Mouse (Mus musculus) thymus, postnatal 25 days (tissue): ENCODE results near the gene Prss22.
A peak's percentile ranks its signal among the peaks of the same experiment; 100 is the strongest.

Experiments
- DNase-seq: peaks from one replicate; pipeline ENCODE4 v3.0.0; 2022

Gene Prss22

GRCm38 (mm10) chr17:23997901-23998300 is at the start of gene Prss22:
TSS of gene Prss22 (minus strand) at chr17:23998100.
- DNase-seq, result no peak

- no peak for DNase-seq
Observed at GRCm38 (mm10) chr17:24046026-24046425, 48.1 kb upstream of the Prss22 start.

- no peak for DNase-seq
Observed at GRCm38 (mm10) chr17:24045608-24046007, 47.7 kb upstream of the Prss22 start.

DNA sequence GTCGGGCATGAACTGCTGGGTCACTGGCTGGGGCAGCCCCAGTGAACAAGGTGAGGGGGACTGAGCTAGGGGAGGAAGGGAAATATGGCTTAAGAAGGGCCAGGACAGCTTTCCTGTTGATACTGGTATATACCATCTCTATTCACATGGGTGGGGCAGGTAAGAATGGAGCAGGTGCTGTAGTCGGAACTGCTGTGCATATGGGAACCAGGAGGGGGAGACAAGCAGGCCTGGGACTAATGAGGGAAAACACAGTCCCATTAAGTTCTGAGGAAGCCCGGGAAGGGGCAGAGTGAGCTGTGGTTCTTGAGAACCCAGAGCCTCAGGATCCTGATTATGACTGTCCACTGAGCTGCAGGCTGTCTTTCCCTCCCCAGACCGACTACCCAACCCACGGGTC is 46.6 kb upstream of the Prss22 start:
- no peak for DNase-seq

- DNase-seq, result no peak
Observed at GRCm38 (mm10) chr17:24037844-24038243, 39.9 kb upstream of the Prss22 start, which contains the start of gene Prss27. TSS of gene Prss27 (plus strand) at chr17:24038144.

DNA sequence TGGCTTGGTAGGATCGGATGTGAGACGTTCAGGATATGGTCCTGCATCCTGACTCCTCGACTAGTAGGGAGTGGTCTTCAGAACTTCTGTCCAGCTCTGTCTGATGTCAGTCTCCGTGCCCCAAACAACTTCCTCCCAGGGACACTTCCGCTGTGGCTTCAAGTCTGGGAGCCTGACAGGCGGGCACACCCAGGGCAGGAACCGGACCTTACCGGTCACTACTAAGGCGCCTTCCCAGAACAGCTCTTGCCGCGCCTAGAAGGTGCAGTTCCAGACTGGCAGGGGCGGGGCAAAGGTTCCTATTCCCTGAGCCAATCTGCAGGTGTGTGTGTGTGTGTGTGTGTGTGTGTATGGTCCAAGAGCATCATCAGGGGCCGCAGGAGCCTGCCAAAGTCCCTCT is 39.5 kb upstream of the Prss22 start:
- DNase-seq, result no peak

DNA sequence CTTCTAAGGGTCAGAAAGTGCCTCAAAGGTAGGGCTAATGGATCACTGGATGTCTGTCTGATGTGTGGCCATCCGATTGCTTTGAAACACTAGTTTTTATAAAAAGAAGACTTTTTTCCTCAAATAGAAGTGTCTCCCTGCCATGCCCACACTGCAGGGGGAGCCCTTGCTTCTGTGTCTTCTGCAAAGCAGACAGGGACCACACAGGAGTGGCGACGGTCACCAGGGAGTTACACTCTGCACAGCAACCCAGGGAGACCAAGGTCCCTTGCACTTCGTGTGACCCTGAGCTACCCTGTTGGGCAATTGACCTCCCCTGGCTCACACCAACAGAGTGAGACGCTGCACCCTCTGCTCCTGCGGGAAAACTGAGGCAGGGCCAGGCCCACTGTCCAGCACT is 39.1 kb upstream of the Prss22 start:
- no peak for DNase-seq

GRCm38 (mm10) chr17:24035087-24035486 is 37.2 kb upstream of the Prss22 start:
- no peak for DNase-seq

GRCm38 (mm10) chr17:24030551-24030950 is 32.7 kb upstream of the Prss22 start:
- DNase-seq, result no peak

GRCm38 (mm10) chr17:24029477-24029876 is 31.6 kb upstream of the Prss22 start:
- no peak for DNase-seq

DNA sequence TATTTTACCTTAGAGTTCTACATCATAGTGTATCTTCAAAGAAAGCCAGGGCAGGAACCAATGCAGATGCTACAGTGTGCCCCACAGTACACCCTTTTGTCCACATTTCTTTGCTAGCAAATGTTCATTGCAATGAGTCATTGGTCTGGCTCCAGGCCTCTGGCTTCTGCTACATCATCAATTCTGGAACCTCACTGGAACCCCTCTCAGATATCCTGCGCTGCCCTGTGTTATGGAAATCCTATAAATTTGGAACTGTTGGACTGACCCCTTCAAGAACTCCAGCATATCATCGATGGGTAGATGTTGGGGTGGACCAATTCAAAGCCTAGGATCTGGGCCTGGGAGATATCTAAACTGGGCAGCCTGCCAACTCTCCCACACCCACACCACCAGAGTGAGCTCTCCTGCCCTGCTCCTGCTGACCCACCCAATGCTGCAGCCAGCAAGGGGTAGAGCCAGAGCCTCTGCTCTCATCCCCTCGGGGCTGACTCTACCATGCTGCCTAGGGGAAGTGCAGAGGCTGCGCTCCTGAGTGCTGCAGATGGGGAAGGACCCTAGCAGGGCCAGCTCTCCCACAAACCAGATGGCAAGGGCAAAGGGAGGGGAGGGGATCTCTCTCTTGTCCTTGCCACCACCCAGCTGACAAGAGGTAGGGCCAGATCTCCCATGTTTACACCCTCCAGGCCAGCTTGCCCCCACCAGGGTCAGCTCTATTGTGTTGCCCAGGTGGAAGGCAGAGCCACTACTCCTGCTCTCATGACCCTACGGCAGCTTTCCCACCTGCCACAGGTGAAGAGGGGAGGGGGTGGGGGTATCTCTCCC is 23.7 kb upstream of the Prss22 start:
- DNase-seq, result no peak

DNA sequence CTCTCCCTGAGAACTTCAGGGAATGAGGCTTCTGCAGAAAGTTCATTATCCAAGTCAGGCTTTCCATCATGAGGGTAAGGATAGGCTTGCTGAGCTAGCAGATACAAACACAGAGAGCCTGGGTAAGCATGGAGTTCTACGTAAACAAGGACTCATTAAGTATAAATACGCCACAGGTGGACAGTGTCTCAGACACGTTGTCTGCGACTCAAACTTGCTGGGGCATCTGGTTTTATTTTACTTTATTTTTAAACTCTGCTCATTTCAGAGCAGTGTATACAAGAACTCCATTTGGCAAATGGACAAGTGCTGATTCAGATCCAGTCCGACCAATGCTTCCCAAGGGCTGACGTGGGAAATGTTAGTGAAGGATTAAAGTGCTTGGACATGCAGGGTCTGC is 22.8 kb upstream of the Prss22 start:
- no peak for DNase-seq

DNA sequence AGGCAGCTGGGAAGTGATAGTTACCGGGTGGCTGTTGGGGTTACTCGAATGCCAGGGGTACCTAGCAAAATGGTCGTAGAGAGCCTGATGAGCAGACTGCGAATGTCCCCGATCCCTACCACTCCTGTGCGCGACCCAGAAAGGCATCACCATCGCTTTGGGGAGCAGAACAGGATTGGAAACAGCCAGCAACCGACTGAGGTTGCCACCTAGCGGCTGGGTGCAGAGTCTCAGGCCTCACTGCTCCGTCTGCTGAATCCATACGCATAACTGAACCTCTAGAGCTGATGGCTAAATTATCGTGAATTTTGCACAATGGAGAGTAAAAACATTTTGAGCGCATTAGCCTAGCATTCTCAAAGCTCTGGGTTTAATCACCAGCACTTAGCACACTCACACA is 17.8 kb upstream of the Prss22 start:
- DNase-seq, result peak; percentile 34

DNA sequence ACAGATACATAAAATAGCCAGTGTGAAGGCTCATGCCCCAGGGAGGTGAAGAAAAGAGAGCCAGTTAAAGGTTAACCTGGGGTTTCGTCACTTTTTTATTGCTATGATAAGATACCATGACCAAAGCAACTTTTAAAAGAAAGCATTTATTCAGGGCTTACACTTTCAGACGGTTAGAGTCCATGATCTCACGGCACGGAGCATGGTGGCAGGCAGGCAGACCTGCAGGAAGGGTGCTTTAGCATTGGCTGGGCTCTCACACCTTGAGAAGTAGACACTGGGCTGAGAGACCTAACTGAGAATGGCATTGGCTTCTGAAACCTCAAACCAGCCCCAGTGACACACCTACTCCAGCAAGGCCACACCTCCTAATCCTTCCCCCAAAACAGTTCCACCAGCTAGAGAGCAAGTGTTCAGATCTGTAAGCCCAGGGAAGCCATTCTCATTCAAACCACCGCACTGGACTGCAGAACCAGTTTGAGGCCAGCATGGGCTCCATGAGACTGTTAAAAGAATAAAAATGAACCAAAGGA is 16.6 kb upstream of the Prss22 start:
- no peak for DNase-seq

- DNase-seq, result no peak
Observed at GRCm38 (mm10) chr17:24012921-24013320, 15.0 kb upstream of the Prss22 start.

DNA sequence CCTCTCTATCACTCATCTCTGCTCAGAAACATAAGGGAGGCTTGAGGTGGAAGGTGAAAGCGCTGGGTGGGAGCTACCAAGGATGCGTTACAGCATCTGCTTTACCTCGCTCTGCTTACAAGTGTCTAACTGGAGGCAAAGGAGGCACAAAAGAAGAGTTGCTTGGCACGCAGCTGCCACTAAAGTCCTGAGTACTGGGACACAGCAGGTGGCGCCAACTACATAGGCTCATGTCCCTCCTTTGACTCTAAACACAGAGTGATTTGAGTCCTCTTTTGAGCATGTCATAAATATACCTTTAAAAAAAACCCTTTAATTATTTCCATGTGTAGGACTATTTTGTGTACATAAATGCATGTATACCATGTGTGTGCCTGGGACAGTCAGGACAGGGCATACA is 11.7 kb upstream of the Prss22 start:
- no peak for DNase-seq

DNA sequence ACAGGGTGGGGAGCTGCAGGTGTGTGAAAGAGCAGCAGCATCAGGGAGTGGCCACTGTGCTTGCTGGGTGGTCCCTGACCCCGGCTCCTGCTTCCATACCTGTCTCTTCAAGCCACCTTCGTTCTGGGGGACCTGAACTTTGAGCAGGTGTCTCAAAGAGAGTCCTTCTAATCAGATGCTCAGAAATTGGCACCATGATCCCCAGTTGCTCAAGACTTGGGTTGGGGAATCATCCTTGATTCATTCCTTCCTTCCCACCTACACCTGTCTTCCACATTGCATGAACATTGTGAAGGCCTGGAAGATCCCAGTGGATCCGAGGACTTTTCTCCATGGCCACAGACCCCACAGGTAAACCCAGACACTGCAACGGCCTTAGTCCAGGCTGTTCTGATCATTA is 10.2 kb upstream of the Prss22 start:
- DNase-seq, result no peak

- no peak for DNase-seq
Observed at GRCm38 (mm10) chr17:24007391-24007790, 9.5 kb upstream of the Prss22 start.

GRCm38 (mm10) chr17:24006930-24007329 is 9.0 kb upstream of the Prss22 start:
- DNase-seq, result no peak

- DNase-seq, result no peak
Observed at GRCm38 (mm10) chr17:24005049-24005448, 7.1 kb upstream of the Prss22 start.

DNA sequence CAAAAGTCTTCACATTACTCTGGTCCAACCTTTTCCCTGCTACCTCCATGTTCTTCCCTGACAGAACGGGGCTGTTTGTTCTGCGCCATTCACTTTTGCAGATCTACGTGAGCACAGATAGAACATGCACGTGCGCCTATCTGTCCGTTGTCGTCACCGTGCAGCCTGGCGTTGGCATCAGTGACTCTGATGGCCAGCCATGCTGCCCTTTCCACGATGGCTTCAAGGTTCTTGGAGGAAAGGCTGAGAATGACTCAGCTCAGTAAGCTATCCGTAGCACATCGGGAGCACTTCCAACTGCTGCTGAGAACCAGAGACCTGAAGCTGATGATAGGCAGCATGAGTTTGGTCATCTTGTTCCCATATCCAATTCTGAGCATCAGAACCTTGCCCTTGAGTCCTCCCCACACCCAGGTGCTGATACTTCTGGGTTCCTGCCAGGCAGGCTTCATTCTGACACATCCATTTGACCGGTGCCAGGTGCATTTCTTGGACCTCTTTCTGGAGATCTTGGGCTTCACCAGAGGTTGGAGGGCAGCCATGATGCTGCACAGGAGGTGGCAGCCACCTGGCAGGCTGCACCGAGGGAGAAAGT is 6.3 kb upstream of the Prss22 start:
- DNase-seq, result no peak

DNA sequence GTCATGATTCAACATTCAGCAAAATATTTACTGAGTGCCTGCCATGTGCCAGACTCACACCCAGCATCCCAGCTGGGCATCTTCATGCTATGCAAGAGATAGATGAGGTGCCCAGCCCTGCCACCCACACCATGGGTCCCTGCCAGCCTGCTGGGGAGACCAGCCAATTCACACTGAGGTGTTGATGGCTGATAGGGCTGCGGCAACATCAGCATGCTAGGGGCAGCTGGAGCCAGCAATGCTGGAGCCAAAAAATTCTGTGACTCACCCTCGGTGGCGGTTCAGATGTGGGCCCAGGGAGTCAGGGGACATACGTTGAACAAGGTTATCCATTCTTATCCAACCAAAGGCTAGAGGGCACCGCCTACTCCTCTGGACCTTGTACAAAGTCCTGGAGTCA is 2.5 kb upstream of the Prss22 start:
- DNase-seq, result no peak

- DNase-seq, result no peak
Observed at GRCm38 (mm10) chr17:23998383-23998782, 483 bp upstream of the Prss22 start.

GRCm38 (mm10) chr17:23995421-23995820 is 2.5 kb downstream of the Prss22 start:
- DNase-seq, result no peak
